Mouse (Mus musculus) G1E (cell line): ENCODE measurements around the gene Slc9b2.

Experiments used
- CTCF ChIP-seq: IDR thresholded peaks from 2 replicates; pipeline ENCODE4 v1.5.1; 2012; ENCODE audit warnings: low read depth, low read length, inconsistent platforms, mixed read lengths
- GATA1 ChIP-seq: IDR thresholded peaks from 2 replicates; pipeline ENCODE4 v1.6.1; 2012; ENCODE audit warnings: borderline replicate concordance, low read length, inconsistent platforms, mixed read lengths
- TAL1 ChIP-seq: conservative IDR thresholded peaks from 2 replicates; pipeline ENCODE4 v1.6.1; 2012; ENCODE audit warnings: low read depth, low read length, inconsistent platforms, mixed read lengths

- TF ChIP-seq CTCF (no peak), TAL1 (no peak), GATA1 (no peak)
Observed at GRCm38 (mm10) chr3:135393186-135393585, 85.7 kb downstream of the Slc9b2 start.
